Mouse (Mus musculus): ENCODE measurements around the gene Fbxl20. TPM values are rescaled to one million over a fixed set of nuclear protein-coding genes. Genes with fewer than 3 reads are reported as not detected.

Fbxl20 gene
- total RNA-seq, 1 experiment from 2014 or later: 24.8 TPM

GRCm38 (mm10) chr11:98113504-98113903, 36.7 kb downstream of the Fbxl20 start:
- no peak for ATAC-seq (replicated peaks in 1 of 2; ENCODE audit: insufficient read depth in 1 of 2, low FRiP score in 2 of 2, low TSS enrichment in 1 of 2, low read depth in 1 of 2, poor library complexity in 2 of 2, severe bottlenecking in 2 of 2)

- ATAC-seq (replicated peaks in 1 of 2; ENCODE audit: insufficient read depth in 1 of 2, low FRiP score in 2 of 2, low TSS enrichment in 1 of 2, low read depth in 1 of 2, poor library complexity in 2 of 2, severe bottlenecking in 2 of 2): no peak
Observed at GRCm38 (mm10) chr11:98109706-98110105, 40.5 kb downstream of the Fbxl20 start.

GRCm38 (mm10) chr11:98101332-98101731, 48.9 kb downstream of the Fbxl20 start:
- ATAC-seq (replicated peaks in 1 of 2; ENCODE audit: insufficient read depth in 1 of 2, low FRiP score in 2 of 2, low TSS enrichment in 1 of 2, low read depth in 1 of 2, poor library complexity in 2 of 2, severe bottlenecking in 2 of 2): no peak

- no peak for ATAC-seq (replicated peaks in 1 of 2; ENCODE audit: insufficient read depth in 1 of 2, low FRiP score in 2 of 2, low TSS enrichment in 1 of 2, low read depth in 1 of 2, poor library complexity in 2 of 2, severe bottlenecking in 2 of 2)
Observed at GRCm38 (mm10) chr11:98090583-98090982, 59.6 kb downstream of the Fbxl20 start.

GRCm38 (mm10) chr11:98088224-98088623, 62.0 kb downstream of the Fbxl20 start:
- ATAC-seq (replicated peaks in 1 of 2; ENCODE audit: insufficient read depth in 1 of 2, low FRiP score in 2 of 2, low TSS enrichment in 1 of 2, low read depth in 1 of 2, poor library complexity in 2 of 2, severe bottlenecking in 2 of 2): no peak

- no peak for ATAC-seq (replicated peaks in 1 of 2; ENCODE audit: insufficient read depth in 1 of 2, low FRiP score in 2 of 2, low TSS enrichment in 1 of 2, low read depth in 1 of 2, poor library complexity in 2 of 2, severe bottlenecking in 2 of 2)
Observed at GRCm38 (mm10) chr11:98086574-98086973, 63.6 kb downstream of the Fbxl20 start.

GRCm38 (mm10) chr11:98086141-98086540, 64.1 kb downstream of the Fbxl20 start:
- ATAC-seq (replicated peaks in 1 of 2; ENCODE audit: insufficient read depth in 1 of 2, low FRiP score in 2 of 2, low TSS enrichment in 1 of 2, low read depth in 1 of 2, poor library complexity in 2 of 2, severe bottlenecking in 2 of 2): no peak

- ATAC-seq (replicated peaks in 1 of 2; ENCODE audit: insufficient read depth in 1 of 2, low FRiP score in 2 of 2, low TSS enrichment in 1 of 2, low read depth in 1 of 2, poor library complexity in 2 of 2, severe bottlenecking in 2 of 2): no peak
Observed at GRCm38 (mm10) chr11:98082745-98083144, 67.5 kb downstream of the Fbxl20 start.

GRCm38 (mm10) chr11:98080450-98080849, 69.8 kb downstream of the Fbxl20 start:
- ATAC-seq (replicated peaks in 1 of 2; ENCODE audit: insufficient read depth in 1 of 2, low FRiP score in 2 of 2, low TSS enrichment in 1 of 2, low read depth in 1 of 2, poor library complexity in 2 of 2, severe bottlenecking in 2 of 2): no peak

GRCm38 (mm10) chr11:98077086-98077485, 73.1 kb downstream of the Fbxl20 start:
- no peak for ATAC-seq (replicated peaks in 1 of 2; ENCODE audit: insufficient read depth in 1 of 2, low FRiP score in 2 of 2, low TSS enrichment in 1 of 2, low read depth in 1 of 2, poor library complexity in 2 of 2, severe bottlenecking in 2 of 2)

- ATAC-seq (replicated peaks in 1 of 2; ENCODE audit: insufficient read depth in 1 of 2, low FRiP score in 2 of 2, low TSS enrichment in 1 of 2, low read depth in 1 of 2, poor library complexity in 2 of 2, severe bottlenecking in 2 of 2): peak in 1 of 2 experiments; percentile 77; a peak in 3 of 4 replicates
Observed at GRCm38 (mm10) chr11:98075195-98075808, 74.9 kb downstream of the Fbxl20 start.

GRCm38 (mm10) chr11:98073442-98073841, 76.8 kb downstream of the Fbxl20 start:
- ATAC-seq (replicated peaks in 1 of 2; ENCODE audit: insufficient read depth in 1 of 2, low FRiP score in 2 of 2, low TSS enrichment in 1 of 2, low read depth in 1 of 2, poor library complexity in 2 of 2, severe bottlenecking in 2 of 2): no peak

GRCm38 (mm10) chr11:98067255-98067654, 82.9 kb downstream of the Fbxl20 start:
- ATAC-seq (replicated peaks in 1 of 2; ENCODE audit: insufficient read depth in 1 of 2, low FRiP score in 2 of 2, low TSS enrichment in 1 of 2, low read depth in 1 of 2, poor library complexity in 2 of 2, severe bottlenecking in 2 of 2): no peak

- no peak for ATAC-seq (replicated peaks in 1 of 2; ENCODE audit: insufficient read depth in 1 of 2, low FRiP score in 2 of 2, low TSS enrichment in 1 of 2, low read depth in 1 of 2, poor library complexity in 2 of 2, severe bottlenecking in 2 of 2)
Observed at GRCm38 (mm10) chr11:98066201-98066600, 84.0 kb downstream of the Fbxl20 start.

GRCm38 (mm10) chr11:98061904-98062562, 88.2 kb downstream of the Fbxl20 start:
- no peak for ATAC-seq (replicated peaks in 1 of 2; ENCODE audit: insufficient read depth in 1 of 2, low FRiP score in 2 of 2, low TSS enrichment in 1 of 2, low read depth in 1 of 2, poor library complexity in 2 of 2, severe bottlenecking in 2 of 2)

- no peak for ATAC-seq (replicated peaks in 1 of 2; ENCODE audit: insufficient read depth in 1 of 2, low FRiP score in 2 of 2, low TSS enrichment in 1 of 2, low read depth in 1 of 2, poor library complexity in 2 of 2, severe bottlenecking in 2 of 2)
Observed at GRCm38 (mm10) chr11:98061441-98061840, 88.8 kb downstream of the Fbxl20 start.

- ATAC-seq (replicated peaks in 1 of 2; ENCODE audit: insufficient read depth in 1 of 2, low FRiP score in 2 of 2, low TSS enrichment in 1 of 2, low read depth in 1 of 2, poor library complexity in 2 of 2, severe bottlenecking in 2 of 2): no peak
Observed at GRCm38 (mm10) chr11:98060104-98060692, 90.0 kb downstream of the Fbxl20 start.

GRCm38 (mm10) chr11:98059662-98060061, 90.5 kb downstream of the Fbxl20 start:
- no peak for ATAC-seq (replicated peaks in 1 of 2; ENCODE audit: insufficient read depth in 1 of 2, low FRiP score in 2 of 2, low TSS enrichment in 1 of 2, low read depth in 1 of 2, poor library complexity in 2 of 2, severe bottlenecking in 2 of 2)
